Comparison of ENCODE assay signal across 12 mouse cellular contexts in genomic region chr16:90387961-90388360, GRCm38 (mm10). TPM values are rescaled to one million over a fixed set of nuclear protein-coding genes. Genes with fewer than 3 reads are reported as not detected.
DNase-seq lines count a peak whose midpoint lies in the region; ATAC-seq and TF ChIP-seq lines count a peak whose summit lies in the region.
"Had no signal": no experiment of that assay in that cellular context is flagged by ENCODE, and none has a peak within 500 bp of the region (broad histone marks: within the 10 kb centered on the region; RNA-seq: fewer than 3 reads in every experiment).

No protein-coding gene starts in this region.

- peak overlapping the region; percentile 94; the same call in 1 of the 2 replicates for H3K9ac ChIP-seq in embryonic facial prominence, embryonic 15.5 days
- no peak overlapping the region for H3K9ac ChIP-seq in intestine, embryonic 14.5 days (ENCODE audit: low read length)
- H3K9ac ChIP-seq in midbrain, embryonic 12.5 days (replicated peaks) = no peak overlapping the region; the same call in 1 of the 2 replicates
- H3K9ac ChIP-seq: liver, embryonic 15.5 days had no signal

- no peak for TF ChIP-seq POLR2A in kidney, adult 2 months (IDR thresholded peaks at IDR 0.05; ENCODE audit: low read depth, low read length)

- H3K9me3 ChIP-seq in embryonic facial prominence, embryonic 15.5 days (replicated peaks) = no peaks in the 10 kb centered on the region
- no peaks in the 10 kb centered on the region for H3K9me3 ChIP-seq in intestine, embryonic 14.5 days (ENCODE audit: control insufficient read depth, low read length)
- no peaks in the 10 kb centered on the region for H3K9me3 ChIP-seq in midbrain, embryonic 12.5 days
- H3K9me3 ChIP-seq: liver, embryonic 15.5 days had no signal

- no peak overlapping the region for H3K4me3 ChIP-seq in kidney, adult 2 months (ENCODE audit: insufficient read depth, low read depth, low read length)
- H3K4me3 ChIP-seq in embryonic facial prominence, embryonic 15.5 days (replicated peaks) = peak overlapping the region; percentile 85
- H3K4me3 ChIP-seq in intestine, embryonic 14.5 days (ENCODE audit: low read depth, low read length) = peak overlapping the region; percentile 85
- H3K4me3 ChIP-seq in midbrain, embryonic 12.5 days = peak overlapping the region; percentile 76

- WGBS in kidney, adult 2 months = 71% methylated on average over 4 of the region's 4 CpGs
- 49% methylated on average over 4 of the region's 4 CpGs for WGBS in embryonic facial prominence, embryonic 15.5 days
- 45% methylated on average over 4 of the region's 4 CpGs for WGBS in intestine, embryonic 14.5 days
- 51% methylated on average over 4 of the region's 4 CpGs for WGBS in midbrain, embryonic 12.5 days

- peak overlapping the region; percentile 85 for H3K4me2 ChIP-seq in embryonic facial prominence, embryonic 15.5 days (replicated peaks)
- H3K4me2 ChIP-seq in intestine, embryonic 14.5 days (ENCODE audit: low read length) = peak overlapping the region; percentile 67
- H3K4me2 ChIP-seq in midbrain, embryonic 12.5 days (replicated peaks) = peak overlapping the region; percentile 91

- DNase-seq in kidney, adult 2 months = peak; percentile 81
- DNase-seq in kidney, postnatal 4 days = no peak
- DNase-seq in intestine, embryonic 14.5 days (ENCODE audit: low spot score) = no peak
- no peak for DNase-seq in urinary bladder, postnatal 36 days (ENCODE audit: low spot score in 2 of 2)
- DNase-seq in embryo, embryonic 9.5 days (ENCODE audit: extremely low spot score) = no peak
- DNase-seq: cerebellum, adult 9-10 months; gastrocnemius, postnatal 14 days; right cerebral cortex, adult 18-20 months had no signal

- TF ChIP-seq CTCF in kidney, adult 2 months (conservative IDR thresholded peaks at IDR 0.05; ENCODE audit: insufficient read depth, insufficient read length, low read depth, low read length) = no peak

- peaks cover 9% of the 10 kb centered on the region for H3K4me1 ChIP-seq in kidney, adult 2 months (ENCODE audit: control insufficient read depth, insufficient read depth, low read length)
- H3K4me1 ChIP-seq in embryonic facial prominence, embryonic 15.5 days = peaks cover 45% of the 10 kb centered on the region
- H3K4me1 ChIP-seq in intestine, embryonic 14.5 days (replicated peaks; ENCODE audit: control insufficient read depth, insufficient read depth, low read length) = peaks cover 35% of the 10 kb centered on the region
- H3K4me1 ChIP-seq in midbrain, embryonic 12.5 days = peaks cover 45% of the 10 kb centered on the region

- H3K36me3 ChIP-seq in kidney, adult 2 months (ENCODE audit: control insufficient read depth, insufficient read depth, low read length) = no peaks in the 10 kb centered on the region
- peaks cover 15% of the 10 kb centered on the region for H3K36me3 ChIP-seq in embryonic facial prominence, embryonic 15.5 days
- H3K36me3 ChIP-seq in intestine, embryonic 14.5 days (ENCODE audit: control insufficient read depth, insufficient read depth, low read length) = peaks cover 15% of the 10 kb centered on the region
- peaks cover 21% of the 10 kb centered on the region for H3K36me3 ChIP-seq in midbrain, embryonic 12.5 days
- H3K36me3 ChIP-seq: liver, embryonic 15.5 days had no signal

- H3K27me3 ChIP-seq in kidney, adult 2 months (replicated peaks; ENCODE audit: control insufficient read depth, insufficient read depth, low read length) = no peaks in the 10 kb centered on the region
- H3K27me3 ChIP-seq in embryonic facial prominence, embryonic 15.5 days = no peaks in the 10 kb centered on the region
- no peaks in the 10 kb centered on the region for H3K27me3 ChIP-seq in intestine, embryonic 14.5 days (replicated peaks; ENCODE audit: control insufficient read depth, insufficient read depth, low read length)
- peaks cover 21% of the 10 kb centered on the region for H3K27me3 ChIP-seq in midbrain, embryonic 12.5 days

- H3K27ac ChIP-seq in kidney, adult 2 months (ENCODE audit: insufficient read depth, low read depth, low read length) = no peak overlapping the region
- no peak overlapping the region for H3K27ac ChIP-seq in embryonic facial prominence, embryonic 15.5 days (replicated peaks)
- 0 out of 2 replicates have a peak overlapping the region, but pooled peaks have one; percentile 7 for H3K27ac ChIP-seq in intestine, embryonic 14.5 days (ENCODE audit: low read depth)
- H3K27ac ChIP-seq in midbrain, embryonic 12.5 days (replicated peaks) = no peak overlapping the region
- H3K27ac ChIP-seq: liver, embryonic 15.5 days had no signal

- ATAC-seq in embryonic facial prominence, embryonic 15.5 days (ENCODE audit: insufficient number of reproducible peaks, low FRiP score, low TSS enrichment, low read depth) = no peak
- no peak for ATAC-seq in intestine, embryonic 14.5 days (replicated peaks; ENCODE audit: low FRiP score, low TSS enrichment, low read depth)
- no peak for ATAC-seq in midbrain, embryonic 12.5 days (ENCODE audit: low FRiP score, low read depth)
- no peak for ATAC-seq in frontal cortex, adult (ENCODE audit: low TSS enrichment)

RNA-seq across cellular contexts. Expression of gene Hunk, which starts 2.1 kb away (rescaled TPM):
- polyA plus RNA-seq in kidney, adult 2 months (2012; rRNA removed) = 2.1 and 2.3 TPM in 2 replicates
- polyA plus RNA-seq in embryonic facial prominence, embryonic 15.5 days (2015; fragmentation: Nextera tagmentation; extraction: Ambion mirVana) = 12.4 and 12.9 TPM in 2 replicates
- 11.0 and 12.2 TPM in 2 replicates for polyA plus RNA-seq in intestine, embryonic 14.5 days (2014; fragmentation: Nextera tagmentation; extraction: Ambion mirVana)
- 15.0 and 15.7 TPM in 2 replicates for polyA plus RNA-seq in midbrain, embryonic 12.5 days (2016; fragmentation: Nextera tagmentation; extraction: Ambion mirVana)
